Mouse (Mus musculus): ENCODE data around the gene Pam16. TPM values are rescaled to one million over a fixed set of nuclear protein-coding genes. Genes with fewer than 3 reads are reported as not detected.
A peak's percentile ranks its signal among the peaks of the same experiment; 100 is the strongest.

Gene Pam16
- total RNA-seq, 2 experiments from 2014 or later: 18.2 to 100 TPM

GRCm38 (mm10) chr16:4567912-4568311 lies 56.9 kb downstream of the Pam16 start:
- peak; percentile 82 for ATAC-seq (replicated peaks; ENCODE audit: low FRiP score, low TSS enrichment, poor library complexity, severe bottlenecking)

Other genes with a start within 250 kb of the Pam16 start
- 3.3 and 7.0 TPM in 2 replicates for gene Adcy9, start 204.5 kb downstream of the Pam16 start, total RNA-seq (2014; fragmentation: Nextera tagmentation)
- gene Adcy9, start 204.5 kb downstream of the Pam16 start, total RNA-seq (2017): 4.7 and 6.5 TPM in 2 replicates
- gene Srl, start 83.2 kb downstream of the Pam16 start, total RNA-seq (2014; fragmentation: Nextera tagmentation): 2.3 and 9.7 TPM in 2 replicates
- gene Srl, start 83.2 kb downstream of the Pam16 start, total RNA-seq (2017): 6.9 and 9.5 TPM in 2 replicates
- gene Tfap4, start 65.1 kb downstream of the Pam16 start, total RNA-seq (2014; fragmentation: Nextera tagmentation): 31.4 and 38.4 TPM in 2 replicates
- 47.3 and 69.9 TPM in 2 replicates for gene Tfap4, start 65.1 kb downstream of the Pam16 start, total RNA-seq (2017)
- 2.0 TPM in 1 of 2 replicates, not detected in the other for gene Glis2, start 30.3 kb downstream of the Pam16 start, total RNA-seq (2014; fragmentation: Nextera tagmentation)
- gene Glis2, start 30.3 kb downstream of the Pam16 start, total RNA-seq (2017): 0.33 TPM in 1 of 2 replicates, not detected in the other
- not detected in 2 replicates for gene Vasn, start 15.0 kb upstream of the Pam16 start, total RNA-seq (2014; fragmentation: Nextera tagmentation)
- 0.38 and 0.65 TPM in 2 replicates for gene Vasn, start 15.0 kb upstream of the Pam16 start, total RNA-seq (2017)
- gene Dnaja3, start 15.0 kb upstream of the Pam16 start, total RNA-seq (2014; fragmentation: Nextera tagmentation): 56.5 and 81.2 TPM in 2 replicates
- gene Dnaja3, start 15.0 kb upstream of the Pam16 start, total RNA-seq (2017): 71.0 and 106 TPM in 2 replicates
- gene Coro7, start 54.8 kb upstream of the Pam16 start, total RNA-seq (2014; fragmentation: Nextera tagmentation): 48.2 and 78.5 TPM in 2 replicates
- 10.4 and 15.7 TPM in 2 replicates for gene Coro7, start 54.8 kb upstream of the Pam16 start, total RNA-seq (2017)
- gene Nmral1, start 94.4 kb upstream of the Pam16 start, total RNA-seq (2014; fragmentation: Nextera tagmentation): 72.1 and 80.1 TPM in 2 replicates
- 81.5 and 95.5 TPM in 2 replicates for gene Nmral1, start 94.4 kb upstream of the Pam16 start, total RNA-seq (2017)
- 28.4 and 31.9 TPM in 2 replicates for gene Hmox2, start 101.4 kb upstream of the Pam16 start, total RNA-seq (2014; fragmentation: Nextera tagmentation)
- 43.8 and 49.9 TPM in 2 replicates for gene Hmox2, start 101.4 kb upstream of the Pam16 start, total RNA-seq (2017)
- 15.3 and 17.7 TPM in 2 replicates for gene Cdip1, start 165.3 kb upstream of the Pam16 start, total RNA-seq (2014; fragmentation: Nextera tagmentation)
- 14.0 and 15.5 TPM in 2 replicates for gene Cdip1, start 165.3 kb upstream of the Pam16 start, total RNA-seq (2017)
- gene 4930562C15Rik, start 210.4 kb upstream of the Pam16 start, total RNA-seq (2014; fragmentation: Nextera tagmentation): not detected in 2 replicates
- gene 4930562C15Rik, start 210.4 kb upstream of the Pam16 start, total RNA-seq (2017): not detected in 2 replicates

Measured in megakaryocyte-erythroid progenitor cell, adult 5-6 weeks (primary cell).